Mouse (Mus musculus): Measurements from ENCODE around the gene Cmip. TPM values are rescaled to one million over a fixed set of nuclear protein-coding genes. Genes with fewer than 3 reads are reported as not detected.

The Cmip gene
- total RNA-seq, 2 experiments from 2014 or later, result 115 to 162 TPM

DNA sequence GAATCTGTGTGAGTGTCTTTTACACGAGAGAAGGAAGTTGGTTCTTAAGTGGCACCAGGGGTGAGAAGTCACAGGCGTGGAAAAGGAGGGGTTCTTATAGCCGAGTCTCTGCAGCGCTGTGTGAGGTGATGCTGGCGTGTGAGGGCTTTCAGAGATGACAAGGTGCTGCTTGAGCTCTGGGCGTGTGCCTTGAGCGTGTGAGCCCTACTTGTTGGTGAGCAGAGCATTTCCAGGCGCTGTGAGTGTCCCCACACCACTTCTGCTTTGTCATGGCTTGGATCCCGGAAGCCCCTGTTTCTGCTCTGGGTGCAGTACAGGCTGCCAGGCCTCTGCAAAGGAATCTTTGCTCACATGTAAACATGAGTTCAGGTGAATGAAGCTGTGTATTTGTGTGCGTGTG is 86.6 kb downstream of the Cmip start:
- DNase-seq (ENCODE audit: low spot score in 2 of 2), result no peak

DNA sequence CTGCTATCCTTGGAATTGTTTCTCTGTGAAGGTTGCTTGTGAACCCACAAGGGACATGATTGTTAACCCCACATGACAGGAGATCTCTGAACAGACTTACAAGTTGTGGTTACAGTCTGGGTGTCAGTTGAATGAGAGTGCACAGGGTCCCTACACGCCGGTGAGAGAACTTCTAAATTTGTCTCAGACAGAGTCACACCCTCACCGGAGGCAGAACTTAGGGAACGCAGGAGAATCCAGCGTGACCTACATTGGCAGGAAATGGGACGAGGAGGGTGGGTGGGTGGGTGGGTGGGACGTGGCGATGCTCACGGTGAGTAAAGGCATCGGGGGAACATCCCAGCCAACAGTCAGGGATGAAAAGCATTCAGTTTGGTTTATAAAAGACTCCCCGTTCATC is 88.0 kb downstream of the Cmip start:
- no peak for DNase-seq (ENCODE audit: low spot score in 2 of 2)

DNA sequence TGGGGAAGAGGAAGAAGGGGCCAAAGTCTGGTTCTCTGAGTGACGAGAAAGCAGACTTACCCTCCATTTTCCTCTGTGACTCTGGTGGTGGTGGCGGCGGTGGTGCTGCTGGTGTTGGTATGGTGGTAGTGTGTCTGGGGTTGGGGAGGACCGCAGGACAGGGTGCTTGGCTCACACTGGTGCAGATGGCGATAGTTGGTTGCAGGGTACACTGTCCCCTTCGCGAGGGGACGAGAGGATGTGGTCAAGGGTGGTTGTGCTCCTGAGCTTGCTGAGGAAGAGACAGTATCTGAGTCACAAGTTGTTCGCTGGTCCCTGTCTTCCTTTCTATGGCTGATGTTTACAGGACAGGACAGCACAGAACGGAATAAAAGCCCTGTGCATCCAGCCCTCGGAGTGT is 88.5 kb downstream of the Cmip start:
- DNase-seq (ENCODE audit: low spot score in 2 of 2), result no peak

DNA sequence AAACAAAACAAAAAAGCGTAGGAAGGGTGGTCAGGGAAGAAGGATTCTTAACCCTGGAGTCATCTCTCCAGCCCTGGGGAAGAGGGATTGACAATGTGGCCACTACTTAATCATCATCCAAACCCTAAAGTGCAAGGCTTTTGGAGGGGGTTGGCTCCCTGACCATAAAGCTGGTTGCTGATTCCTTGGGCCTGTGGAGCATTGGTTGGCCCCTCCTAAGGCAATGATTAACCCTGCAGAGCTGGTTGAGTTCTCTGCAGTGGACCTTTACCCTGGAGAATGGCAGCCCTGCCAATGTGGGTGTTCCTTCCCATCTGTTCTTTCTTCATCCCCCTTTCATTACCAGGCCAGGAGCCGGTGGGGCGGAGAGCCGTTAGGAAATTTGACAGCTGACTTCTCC is 90.7 kb downstream of the Cmip start:
- no peak for DNase-seq (ENCODE audit: low spot score in 2 of 2)

DNA sequence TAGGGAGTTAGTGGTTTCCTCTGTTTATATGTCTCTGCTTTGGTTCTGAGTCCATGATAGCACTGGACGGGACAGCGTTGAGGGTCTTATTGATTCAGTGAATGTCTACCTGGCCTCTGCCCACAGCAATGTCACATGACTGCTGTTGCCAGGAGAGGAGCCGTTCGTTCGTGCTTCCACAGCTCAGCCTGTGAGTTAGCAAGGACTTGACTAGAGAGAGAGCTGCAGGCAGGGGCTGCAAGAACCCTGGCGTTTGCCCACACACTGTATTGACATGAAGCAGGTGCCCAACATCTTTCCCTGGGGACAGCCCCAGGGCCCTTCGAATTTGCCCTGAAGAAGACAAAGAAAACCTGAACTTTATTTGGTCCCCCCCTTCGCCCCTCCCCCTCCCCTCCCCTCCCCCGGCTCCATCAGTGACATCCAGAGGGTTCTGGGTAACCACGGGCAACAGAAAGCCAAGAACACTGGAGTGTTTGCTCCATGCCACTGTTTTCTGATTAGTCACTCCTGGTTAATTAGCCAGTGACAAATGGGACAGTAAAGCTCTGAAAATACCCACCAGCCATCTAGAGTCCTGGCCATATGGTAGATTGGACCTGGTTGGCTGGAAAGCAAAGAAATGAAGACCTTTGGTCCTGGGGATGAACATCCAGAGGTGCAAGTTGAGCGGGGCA is 92.0 kb downstream of the Cmip start:
- DNase-seq (ENCODE audit: low spot score in 2 of 2), result no peak

DNA sequence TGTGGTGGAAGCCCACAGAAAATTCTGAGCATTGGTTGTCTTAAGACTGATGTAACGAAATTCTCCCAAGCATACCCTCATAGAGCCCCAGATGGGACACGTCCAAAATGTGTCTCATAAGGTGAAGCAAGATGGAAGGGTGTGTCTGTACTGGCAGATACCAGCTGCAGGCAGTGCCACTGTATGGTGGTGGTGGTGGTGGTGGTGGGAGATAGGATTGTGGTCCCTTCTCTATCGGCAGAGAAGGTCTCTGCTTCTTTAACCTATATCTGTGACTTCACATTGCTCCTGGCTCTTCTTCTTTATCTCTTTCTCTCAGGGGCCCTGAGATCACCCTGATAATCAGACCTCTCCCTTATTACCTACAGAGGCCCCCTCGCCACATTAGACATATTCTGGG is 92.7 kb downstream of the Cmip start:
- DNase-seq (ENCODE audit: low spot score in 2 of 2), result no peak

DNA sequence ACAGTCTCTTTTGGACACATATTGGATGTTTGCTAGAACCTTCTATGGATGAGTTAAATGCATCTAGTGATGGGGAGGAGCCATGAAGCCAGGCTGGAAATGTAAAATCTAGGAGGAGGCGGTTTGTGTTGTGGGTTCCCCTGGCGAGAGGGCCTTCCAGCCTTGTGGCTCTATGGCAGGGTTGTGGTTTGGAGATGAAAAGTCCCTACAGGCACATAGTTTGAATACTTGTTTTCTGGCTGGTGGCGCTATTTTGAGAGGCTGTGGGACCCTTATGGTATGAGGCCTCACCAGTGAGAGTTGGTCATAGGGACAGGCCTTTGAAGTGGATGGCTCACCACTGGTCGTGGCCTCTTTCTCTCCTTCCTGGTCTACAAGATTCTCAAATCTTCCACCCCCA is 95.2 kb downstream of the Cmip start:
- DNase-seq (ENCODE audit: low spot score in 2 of 2), result no peak

DNA sequence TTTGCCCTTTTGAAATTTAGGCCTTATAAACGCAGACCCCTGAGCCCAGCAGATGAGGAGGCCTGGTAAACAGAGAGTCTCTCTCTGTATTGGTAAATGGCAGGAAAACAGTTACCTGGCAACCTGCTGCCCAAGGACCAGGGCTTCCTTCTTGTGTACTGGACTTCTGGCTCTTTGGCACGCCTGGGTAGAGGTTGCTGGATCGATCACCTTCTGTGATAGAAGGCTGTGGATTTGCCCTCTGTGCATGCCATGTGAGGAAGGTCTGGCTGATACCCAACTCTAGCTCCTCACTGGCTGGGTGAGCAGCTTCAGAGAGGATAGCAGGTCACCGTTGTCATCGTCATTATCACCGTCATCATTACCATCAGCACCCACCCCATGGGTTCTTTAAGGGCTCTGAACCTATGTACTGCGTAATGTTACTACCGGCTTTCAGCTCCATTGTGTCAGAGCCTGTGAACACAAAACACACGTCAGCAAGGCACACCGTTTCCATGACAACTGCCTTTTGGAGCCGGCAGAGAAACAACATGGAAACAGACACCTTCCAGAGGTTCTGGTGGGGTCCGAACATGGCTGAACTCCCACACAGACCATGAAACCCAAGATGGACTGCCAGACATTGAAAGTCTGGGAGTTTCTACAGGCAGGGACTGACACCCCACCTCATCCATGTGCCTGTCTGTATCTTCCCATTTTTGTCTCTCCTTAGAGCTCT is 98.4 kb downstream of the Cmip start:
- no peak for DNase-seq (ENCODE audit: low spot score in 2 of 2)

DNA sequence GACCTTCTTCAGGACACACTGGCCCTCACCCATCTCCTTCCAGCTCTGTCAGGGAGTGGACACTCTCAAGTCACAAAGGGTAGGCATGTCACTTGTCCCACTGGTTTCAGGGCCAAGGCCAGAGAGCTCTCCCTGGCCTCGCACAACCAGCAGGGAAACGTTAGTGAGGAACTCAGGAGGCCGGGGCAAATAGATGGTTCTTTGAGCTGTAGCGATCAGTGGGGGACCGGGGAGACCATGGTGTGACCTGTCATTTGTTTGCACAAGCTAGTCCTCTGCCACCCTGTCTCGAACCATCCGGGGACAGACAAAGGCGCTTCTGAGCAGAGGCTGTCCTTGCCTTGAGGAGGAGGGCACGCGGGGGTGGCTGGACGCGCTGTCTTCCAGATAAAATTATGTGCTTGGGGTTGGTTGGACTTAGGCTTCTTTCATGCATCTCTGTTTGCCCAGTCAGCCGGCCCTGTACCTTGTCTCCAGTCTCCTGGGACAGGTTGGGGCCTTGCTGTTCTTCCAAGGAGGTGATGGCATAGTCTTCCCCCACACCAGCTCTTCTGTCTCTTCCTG is 99.3 kb downstream of the Cmip start:
- peak in 1 of 2 experiments; percentile 56 for DNase-seq (ENCODE audit: low spot score in 2 of 2)

DNA sequence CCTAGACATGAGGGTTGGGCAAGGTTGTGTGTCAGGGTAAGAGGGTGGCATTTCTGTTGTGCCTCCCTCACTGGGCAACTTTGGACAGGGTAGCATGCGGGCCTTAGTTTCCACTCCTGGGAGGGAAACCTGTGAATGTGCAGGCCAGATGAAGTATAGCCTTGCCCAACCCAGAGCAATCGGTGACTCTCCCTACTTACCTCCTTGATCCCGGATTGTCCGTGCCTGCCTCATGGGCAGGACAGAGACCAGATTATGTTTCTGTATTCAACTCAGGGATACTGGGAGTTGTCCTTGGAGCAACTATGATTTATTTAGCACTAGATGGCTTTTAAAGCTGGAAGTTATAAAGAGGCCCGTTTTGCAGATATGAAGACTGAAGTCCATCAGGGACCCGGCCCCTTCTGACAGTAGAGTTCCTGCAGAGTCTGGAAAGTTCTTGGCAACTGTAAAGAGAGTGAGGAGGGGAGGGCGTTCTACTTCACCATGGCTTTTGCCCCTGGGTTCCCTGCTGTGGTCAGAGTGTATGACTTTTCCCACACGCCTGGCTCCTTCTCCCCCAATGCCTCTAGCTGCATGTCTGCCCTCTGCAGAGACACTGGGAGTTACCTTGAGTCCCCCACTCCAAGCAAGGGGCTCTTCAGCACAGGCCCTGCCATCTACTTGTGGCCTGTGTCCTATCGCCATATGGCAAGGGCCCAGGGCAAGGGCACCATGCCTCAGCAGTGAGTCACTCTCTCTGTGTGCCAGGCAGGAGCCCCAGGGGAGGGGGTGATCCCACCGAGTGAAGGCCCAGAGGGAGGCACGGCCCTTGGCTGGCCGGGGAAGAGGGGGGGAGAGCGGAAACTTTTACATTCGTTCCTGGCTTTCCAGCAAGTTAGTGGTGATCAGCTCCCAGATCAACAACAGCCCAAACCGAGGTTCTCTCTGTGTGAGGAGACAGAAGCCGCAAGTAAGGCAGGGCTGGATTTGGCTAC is 100.9 kb downstream of the Cmip start:
- peak in 1 of 2 experiments; percentile 56 for DNase-seq (ENCODE audit: low spot score in 2 of 2)

DNA sequence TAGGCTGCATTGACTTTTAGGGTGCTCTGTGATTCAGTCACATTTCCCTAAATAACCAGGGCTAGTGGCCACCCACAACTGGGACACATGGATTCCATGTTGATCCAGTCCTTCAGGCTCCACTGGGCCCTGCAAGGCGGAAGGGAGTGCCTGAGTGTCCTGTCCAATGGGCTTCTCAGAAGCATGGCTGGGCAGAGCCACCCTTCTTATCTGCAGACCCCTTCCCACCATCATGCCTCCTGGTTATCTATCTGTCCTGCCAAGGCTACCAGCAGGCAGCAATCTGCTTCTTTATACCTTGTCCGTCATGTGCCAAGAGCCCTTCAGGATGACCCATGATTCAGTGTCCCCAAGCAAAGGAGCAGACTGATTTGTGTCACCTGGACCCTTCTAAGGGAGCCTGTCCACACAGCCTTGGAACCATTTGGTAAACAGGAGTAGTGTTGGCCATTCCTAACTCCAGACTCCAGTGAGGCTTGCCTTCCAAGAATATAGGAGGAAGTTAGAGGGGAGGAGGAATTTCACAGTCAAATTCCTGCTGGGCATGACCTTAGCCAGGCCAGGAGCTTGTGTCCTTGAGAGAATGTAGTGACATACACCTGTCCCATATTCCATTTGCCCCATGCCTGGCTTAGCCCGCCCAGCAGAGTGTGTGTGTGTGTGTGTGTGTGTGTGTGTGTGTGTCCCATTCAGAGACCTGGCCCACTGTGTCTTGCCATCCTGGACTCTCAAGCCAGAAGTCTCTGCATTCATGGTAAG is 103.5 kb downstream of the Cmip start:
- no peak for DNase-seq (ENCODE audit: low spot score in 2 of 2)

DNA sequence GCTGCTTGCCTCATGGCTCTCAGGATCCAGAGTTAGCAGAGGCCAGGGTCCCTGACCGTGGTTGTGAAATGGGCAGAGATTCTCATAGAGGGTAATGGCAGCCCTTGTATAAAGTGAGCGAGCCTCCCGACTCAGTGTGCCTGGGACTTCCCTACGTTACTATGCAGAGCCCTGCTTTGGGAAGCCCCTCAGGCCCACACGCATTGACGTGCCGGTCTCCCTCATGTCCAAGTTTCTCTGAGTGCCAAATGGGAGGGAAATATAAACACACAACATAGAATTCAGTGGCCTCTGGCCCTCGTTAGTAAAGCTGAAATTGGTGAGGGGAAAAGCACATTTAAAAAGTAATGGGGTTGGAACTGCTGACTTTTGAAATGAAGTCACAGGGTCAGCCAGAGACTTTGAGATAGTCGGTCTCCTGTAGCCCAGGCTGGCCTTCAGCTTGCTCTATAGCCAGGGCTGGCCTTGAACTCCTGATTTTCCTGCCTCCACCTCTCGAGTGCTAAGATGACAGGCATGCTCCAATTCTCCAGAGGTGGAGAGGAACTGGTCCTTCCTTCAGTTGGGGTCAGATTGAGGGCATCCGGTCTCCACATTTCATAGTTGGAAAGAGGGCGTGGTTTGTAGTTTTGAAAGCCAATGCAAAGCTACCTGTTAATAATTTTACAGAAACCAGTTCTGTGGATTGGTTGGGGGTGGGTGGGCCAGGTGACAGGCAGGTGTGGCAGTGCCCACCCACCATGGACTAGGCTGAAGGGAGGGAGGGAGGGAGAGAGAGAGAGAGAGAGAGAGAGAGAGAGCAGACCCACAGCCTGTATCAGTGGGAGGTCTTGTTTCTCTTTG is 105.0 kb downstream of the Cmip start:
- no peak for DNase-seq (ENCODE audit: low spot score in 2 of 2)

DNA sequence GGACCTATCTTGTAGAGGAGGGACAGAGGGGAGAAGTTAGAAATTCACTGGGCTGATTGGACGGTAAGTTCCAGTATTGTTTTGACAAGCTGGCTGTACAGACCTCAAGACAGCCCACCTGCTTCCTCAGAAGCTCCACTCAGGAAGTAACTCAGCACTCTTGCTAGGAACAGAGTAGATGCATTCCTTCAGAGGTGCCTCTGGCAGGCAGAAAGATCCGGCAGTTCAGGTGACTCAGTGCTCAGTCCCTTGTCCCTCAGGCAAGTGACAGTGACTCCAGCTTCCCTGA is 105.5 kb downstream of the Cmip start:
- DNase-seq (ENCODE audit: low spot score in 2 of 2), result no peak

DNA sequence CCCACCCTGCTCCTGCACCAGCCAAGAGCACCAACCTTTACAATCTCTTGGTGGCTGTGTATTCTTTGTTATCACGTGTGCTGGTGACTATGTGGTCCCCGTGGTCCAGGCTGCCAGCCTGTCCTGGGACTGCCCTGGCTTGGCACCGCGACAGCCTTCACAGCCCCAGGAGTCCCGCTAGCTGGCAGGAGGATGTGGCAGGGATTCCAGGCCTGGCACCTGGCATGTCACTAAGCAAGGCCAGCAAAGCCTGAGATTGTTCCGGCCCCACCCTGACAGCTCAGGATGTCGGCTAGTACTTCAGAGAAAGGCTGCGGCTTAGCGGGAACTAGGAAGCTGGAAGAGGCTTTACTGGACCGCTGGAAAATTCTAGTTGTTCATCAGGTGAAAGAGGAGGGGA is 106.4 kb downstream of the Cmip start:
- DNase-seq (ENCODE audit: low spot score in 2 of 2), result no peak

DNA sequence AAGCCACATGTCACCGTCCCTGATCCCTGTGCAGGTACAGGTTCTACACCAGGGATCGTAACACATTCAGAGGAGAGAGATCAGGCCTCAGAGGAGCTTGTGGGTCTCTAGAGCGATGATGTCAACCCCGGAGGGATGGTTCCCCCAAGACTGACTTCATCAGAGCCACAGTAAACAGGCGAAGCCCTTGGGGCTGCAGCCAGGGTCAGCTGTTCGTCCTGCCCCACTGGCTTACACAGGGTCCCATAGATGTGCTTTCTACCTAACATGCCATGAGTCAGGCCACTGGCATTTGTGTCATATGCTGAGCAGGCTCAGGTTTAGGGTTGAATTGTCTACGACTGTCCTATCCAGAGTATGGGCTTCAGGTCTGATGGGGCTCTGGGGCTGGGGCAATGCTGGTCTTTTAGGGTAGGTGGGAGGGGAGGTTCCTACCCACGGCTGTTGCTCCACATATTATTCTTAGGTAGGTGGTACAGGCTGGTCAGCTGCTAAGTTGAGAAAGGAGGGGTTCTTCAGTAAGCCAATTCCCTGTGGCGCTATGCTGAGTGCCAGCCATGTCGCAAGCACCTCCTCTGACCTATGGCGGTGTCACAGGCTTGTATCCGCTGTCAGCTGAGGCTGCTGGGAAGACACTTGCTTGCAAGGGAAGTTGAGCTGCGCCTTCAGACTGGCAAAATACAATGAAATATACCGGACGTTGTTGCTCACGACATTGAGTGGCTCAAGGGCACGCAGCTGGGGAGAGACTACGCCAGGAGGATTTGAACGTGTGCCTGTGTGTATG is 107.7 kb downstream of the Cmip start:
- DNase-seq (ENCODE audit: low spot score in 2 of 2), result no peak

DNA sequence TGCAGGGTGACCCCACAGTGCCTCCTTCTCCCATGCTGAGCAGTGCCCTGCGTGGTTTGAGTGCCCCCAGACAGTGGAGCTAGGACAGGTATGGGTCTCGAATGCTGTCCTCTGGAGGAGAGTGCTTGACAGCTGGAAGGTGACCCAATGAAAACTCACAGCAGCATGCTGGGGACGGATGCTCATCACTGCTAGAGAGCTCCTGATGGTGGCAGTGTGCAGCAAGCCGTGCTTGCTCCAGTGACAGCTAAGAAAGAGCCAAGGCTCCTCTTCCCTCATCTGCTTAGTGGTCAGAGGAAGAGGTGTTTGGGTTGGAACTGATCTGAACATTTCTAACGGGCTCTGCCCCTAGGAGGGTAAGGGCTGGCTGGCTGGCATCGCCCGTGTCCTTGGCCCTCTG is 109.6 kb downstream of the Cmip start:
- no peak for DNase-seq (ENCODE audit: low spot score in 2 of 2)

DNA sequence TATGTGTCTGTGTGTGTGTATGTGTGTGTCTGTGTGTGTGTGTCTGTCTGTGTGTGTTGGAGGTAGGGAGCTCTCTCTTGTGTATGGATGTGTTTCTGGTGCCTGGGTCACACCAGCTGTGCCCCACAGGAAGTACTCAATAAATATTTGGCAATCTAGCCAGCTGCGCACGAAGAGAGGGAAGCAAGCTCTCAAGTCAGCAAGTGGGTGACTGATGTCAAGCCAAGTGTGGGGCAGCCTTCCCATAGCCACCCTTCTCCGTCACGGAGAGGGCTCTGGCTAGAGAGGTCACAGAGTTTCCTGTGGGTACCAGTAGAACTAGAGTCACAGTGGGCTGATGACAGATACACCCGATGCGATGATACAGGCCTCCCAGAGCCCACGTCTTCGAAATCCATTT is 110.6 kb downstream of the Cmip start:
- DNase-seq (ENCODE audit: low spot score in 2 of 2), result no peak

DNA sequence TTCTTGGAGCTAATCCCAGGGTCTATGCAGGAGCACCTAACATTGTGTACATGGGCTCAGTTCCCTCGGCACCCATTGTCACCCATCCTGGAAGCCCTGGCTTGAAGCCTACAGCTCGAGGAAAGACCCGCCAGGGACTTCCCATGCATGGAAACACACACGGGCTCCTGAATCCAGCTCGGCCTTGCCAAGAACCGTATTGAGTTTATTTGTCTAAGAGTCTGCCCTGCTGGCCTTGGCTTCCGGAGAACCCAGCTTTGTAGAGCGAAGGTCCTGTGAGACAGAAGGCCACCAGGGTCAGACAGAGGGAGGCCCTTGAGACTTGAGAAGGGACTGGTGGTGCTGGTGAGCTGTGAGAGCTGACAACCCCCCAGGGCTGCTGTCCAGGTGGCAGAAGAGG is 111.9 kb downstream of the Cmip start:
- DNase-seq (ENCODE audit: low spot score in 2 of 2), result peak in 1 of 2 experiments; percentile 41

DNA sequence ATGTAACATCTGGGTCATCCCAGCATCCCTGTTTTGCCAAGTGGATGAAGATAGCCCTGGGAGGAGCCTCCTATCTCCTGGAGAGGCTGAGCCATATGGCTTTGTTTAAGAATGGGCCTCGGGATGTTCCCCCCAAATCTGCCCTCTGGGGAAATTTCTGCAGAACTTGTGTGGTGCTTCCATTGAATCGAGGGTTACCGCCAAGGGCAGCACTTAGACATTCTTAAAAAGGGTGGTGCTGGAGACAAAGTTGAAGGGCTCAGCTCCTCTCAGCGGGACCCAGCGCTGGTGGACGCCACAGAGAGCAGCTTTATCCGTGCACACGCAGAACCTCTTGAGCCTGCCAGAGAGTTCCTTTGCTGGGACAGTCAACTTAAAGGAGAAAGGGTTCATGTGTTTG is 113.1 kb downstream of the Cmip start:
- no peak for DNase-seq (ENCODE audit: low spot score in 2 of 2)
